Mouse (Mus musculus) frontal cortex, adult 2 months (tissue): ENCODE data around the gene Pld4. TPM values are rescaled to one million over a fixed set of nuclear protein-coding genes. Genes with fewer than 3 reads are reported as not detected.

Source experiments
- DNase-seq, 2 experiments: peaks; one replicate each; pipeline ENCODE4 v3.0.0; 2022; ENCODE audit warnings: low spot score in 1 of 2; ENCODE audit errors: extremely low spot score in 1 of 2
- polyA plus RNA-seq: library from polyadenylated mRNA; depleted of rRNA; stranded (reverse); fragments of >200 nt; gene quantifications from 2 replicates; pipeline ENCODE4 v1.2.3, GENCODE M21; 2012; rRNA removed

Gene Pld4
- polyA plus RNA-seq = 14.0 and 20.4 TPM in 2 replicates

DNA sequence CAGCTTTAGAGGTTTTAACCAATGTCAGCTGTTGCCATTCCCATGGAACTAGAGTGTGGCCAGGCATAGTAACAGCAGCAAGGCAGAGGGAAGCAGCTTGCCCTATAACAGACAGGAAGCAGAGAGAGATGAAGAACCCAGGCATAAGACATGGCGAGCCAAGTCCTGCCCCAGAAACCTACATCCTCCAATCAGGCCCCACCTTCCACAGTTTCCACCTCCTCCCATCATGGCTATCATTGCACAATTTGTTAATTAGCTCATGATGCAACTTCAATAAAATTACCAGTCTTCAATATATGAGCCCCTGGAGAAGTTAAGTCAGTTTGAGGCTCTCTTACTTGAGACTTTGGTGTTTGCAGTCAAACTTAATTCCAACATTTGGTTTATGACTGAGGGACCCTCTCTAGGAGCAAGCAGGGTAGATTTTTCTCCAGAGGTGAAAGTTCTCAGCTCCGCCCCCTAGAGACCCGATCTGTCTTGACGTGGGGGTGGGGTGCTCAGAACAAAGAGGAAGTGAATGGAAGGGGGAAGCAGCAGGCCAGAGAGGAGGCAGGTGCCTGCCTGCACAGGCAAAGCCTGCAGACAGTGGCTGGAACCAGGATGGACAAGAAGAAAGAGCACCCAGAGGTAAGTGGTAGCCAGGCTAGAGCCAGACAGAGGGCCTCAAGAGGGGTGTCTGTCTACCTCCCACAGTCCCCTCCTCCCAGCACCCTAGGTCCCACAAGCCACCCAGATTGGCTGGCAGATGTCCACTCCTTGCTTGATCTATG lies at the start of gene Pld4:
Gene Pld4, plus strand, starts transcription at position 502 of the 773 bp plus-strand sequence.
- no peak for DNase-seq

DNA sequence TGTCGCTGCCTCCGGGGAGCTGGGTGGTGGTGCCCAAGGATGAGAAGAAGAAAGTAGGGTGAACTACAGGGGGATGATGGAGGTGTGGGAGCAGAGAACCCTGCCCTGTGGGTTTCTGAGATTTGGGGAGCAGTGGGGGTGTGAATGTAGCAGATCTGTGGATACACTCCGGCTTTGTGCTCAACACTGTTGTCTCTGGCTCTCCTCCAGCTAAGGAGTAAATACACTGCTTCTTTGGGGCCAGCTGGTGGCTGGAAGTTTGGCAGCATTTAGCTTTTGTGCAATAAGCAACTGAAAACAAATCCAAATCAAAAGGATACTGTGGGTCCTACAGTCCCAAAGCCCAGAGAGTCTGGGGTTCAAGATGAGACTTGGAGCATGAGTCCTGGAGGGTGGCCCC lies 46.5 kb upstream of the Pld4 start:
- peak in 1 of 2 experiments; percentile 63 for DNase-seq

DNA sequence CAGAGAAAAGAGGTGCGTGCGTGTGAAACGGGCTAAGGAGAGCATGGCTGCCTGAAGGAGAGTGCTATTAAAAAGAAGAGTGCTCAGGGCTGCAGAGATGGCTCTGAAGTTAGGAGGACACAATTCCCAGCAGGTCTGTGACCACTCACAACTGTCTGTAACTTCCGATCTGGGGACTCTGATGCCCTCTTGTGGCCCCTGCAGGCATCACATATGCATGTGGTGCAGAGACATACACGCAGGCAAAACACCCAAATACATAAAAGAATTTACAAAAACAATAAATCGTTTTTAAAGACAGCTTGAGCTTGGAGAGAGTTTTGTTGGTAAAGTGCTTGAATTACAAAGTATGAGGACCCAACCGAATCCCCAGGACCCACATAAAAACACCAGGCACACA lies 43.3 kb upstream of the Pld4 start:
- peak in 1 of 2 experiments; percentile 68 for DNase-seq

- DNase-seq = no peak
Observed at GRCm38 (mm10) chr12:112718995-112719394, 41.5 kb upstream of the Pld4 start.

DNA sequence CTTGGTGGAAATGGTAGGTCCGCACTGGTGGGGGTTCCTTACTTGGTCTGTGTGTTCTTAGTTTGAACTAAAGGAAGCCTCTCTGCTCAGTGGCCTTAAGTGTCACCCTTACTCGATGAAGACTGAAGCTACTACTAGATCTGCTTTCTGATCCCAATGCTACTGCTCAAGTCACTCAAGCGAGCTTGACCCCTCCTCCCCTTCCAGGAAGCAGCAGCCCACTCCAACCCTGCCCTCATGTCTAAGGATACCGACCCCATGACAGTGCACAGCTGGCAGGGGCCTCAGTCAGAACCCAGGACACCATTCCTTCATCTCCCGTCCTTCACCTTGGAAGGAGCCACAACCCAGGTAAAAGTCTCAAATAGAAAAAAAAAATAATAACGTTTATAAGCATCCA lies 40.2 kb upstream of the Pld4 start, which contains the start of gene Cep170b:
Gene Cep170b, plus strand, starts transcription at position 240 of the 400 bp plus-strand sequence.
- DNase-seq = no peak

- DNase-seq = no peak
Observed at GRCm38 (mm10) chr12:112720890-112721423, 39.5 kb upstream of the Pld4 start.

GRCm38 (mm10) chr12:112721424-112722239 lies 38.8 kb upstream of the Pld4 start:
- no peak for DNase-seq

GRCm38 (mm10) chr12:112722240-112723027 lies 38.0 kb upstream of the Pld4 start:
- DNase-seq = peak in 1 of 2 experiments; percentile 53

DNA sequence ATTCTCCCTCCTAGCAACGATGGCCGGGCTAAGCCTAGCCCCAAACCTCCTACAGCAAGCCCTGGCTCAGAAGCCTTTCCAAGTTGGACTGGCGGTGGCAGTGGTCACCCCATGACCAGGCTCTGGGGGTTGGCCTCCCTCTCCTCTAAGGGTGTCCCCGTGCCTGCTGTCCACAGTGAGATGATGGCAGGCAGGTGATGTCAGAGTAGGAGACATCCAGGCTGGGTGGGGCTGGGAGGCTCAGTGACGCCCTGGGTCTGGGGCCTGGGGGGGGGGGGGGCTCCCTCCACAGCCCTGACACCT lies 37.5 kb upstream of the Pld4 start:
- no peak for DNase-seq

DNA sequence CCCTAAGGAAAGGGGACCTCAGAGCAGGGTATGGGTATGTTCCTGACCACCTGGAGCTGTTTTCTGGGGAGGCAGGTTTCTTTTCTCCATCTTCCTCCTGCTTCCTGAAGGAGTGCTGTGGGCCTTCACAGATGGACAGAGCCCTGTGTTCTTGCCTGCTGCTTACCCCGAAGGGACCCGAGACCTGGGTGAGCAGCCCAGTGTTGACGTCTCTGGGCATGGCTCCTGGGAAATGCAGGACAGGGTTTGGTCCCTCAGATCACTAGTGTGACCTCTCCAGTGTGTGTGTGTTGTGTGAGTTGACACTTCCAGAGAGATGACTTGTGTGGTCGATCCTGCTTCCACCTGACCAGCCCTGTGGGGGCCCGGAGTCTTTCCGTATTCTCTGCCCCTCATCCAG lies 37.0 kb upstream of the Pld4 start:
- DNase-seq = no peak

GRCm38 (mm10) chr12:112724077-112724805 lies 36.2 kb upstream of the Pld4 start:
- peak; percentile 65 to 81 for DNase-seq

DNA sequence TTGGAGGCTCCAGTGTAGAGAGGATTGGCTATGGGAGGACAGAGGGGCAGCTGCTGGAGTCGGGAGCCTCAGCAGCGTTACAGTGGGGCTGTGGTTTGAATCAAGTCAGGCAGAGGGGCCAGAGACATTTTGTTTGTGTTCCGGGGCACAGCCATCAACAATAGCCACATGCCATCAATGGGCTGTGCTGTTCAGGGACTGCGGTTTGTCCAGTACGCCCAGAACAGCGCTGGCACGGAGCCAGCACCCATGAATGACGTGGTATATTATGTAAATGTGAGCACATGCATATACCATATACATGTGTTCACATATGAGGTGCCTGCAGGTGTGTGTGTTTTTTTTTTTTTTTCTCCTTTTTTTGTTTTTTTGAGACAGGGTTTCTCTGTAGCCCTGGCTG lies 32.7 kb upstream of the Pld4 start:
- no peak for DNase-seq

DNA sequence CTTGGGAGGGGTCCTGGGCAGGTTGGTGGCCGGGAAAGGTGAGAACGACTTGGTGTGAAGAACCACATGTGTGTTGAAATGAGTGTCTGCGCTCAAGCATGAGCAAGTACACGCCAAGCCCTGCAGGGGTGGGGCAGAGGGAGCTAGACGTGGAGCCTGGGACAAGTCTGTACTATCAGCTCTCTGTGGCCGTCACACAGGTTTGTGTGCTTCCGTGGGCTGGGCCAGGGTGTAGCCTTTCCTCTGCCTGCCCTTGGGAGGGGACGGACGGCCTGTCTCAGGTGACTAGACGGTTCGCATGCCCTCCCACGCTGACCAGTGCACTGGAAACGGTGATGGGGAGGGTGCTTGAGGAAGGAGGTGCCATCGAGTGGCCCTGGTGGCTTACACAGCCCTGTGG lies 29.6 kb upstream of the Pld4 start:
- DNase-seq = no peak

DNA sequence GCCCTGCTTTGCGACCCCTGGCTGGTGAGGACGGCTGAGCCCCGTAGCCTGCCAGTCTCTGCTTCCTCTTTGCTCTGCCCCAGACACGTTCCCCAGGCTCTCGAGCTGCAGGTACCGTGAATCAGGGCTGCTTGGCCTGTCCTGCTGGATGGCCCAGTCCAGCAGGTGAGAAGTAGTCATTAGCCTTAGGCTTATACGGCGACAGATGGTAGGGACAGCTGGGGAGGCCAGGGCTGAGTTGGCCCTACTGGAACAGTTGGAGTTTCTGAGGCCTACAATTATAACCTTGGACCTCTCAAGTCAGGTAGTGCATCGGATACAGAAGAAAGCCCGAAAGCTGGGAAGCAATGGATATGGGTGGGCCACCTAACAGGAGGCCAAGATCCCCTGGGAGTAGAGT lies 27.9 kb upstream of the Pld4 start:
- no peak for DNase-seq

GRCm38 (mm10) chr12:112734108-112734820 lies 26.2 kb upstream of the Pld4 start:
- DNase-seq = no peak

GRCm38 (mm10) chr12:112734881-112735655 lies 25.4 kb upstream of the Pld4 start:
- no peak for DNase-seq

- DNase-seq = no peak
Observed at GRCm38 (mm10) chr12:112735896-112736635, 24.4 kb upstream of the Pld4 start.

- DNase-seq = no peak
Observed at GRCm38 (mm10) chr12:112736636-112736925, 23.9 kb upstream of the Pld4 start.
